Mouse (Mus musculus) hindbrain, embryonic 13.5 days (tissue): ENCODE data around the gene Surf1. TPM values are rescaled to one million over a fixed set of nuclear protein-coding genes. Genes with fewer than 3 reads are reported as not detected.

Experiments used
- ATAC-seq: fragments of 200-750 bp; cut with Nextera tagmentation; 2 replicates; pipeline ENCODE4 v1.8.0; 2017; ENCODE audit warnings: moderate TSS enrichment; ENCODE audit not compliant: low FRiP score
- H3K27ac ChIP-seq: fragments of 300-500 bp; sonication (generic); 2 replicates; pipeline ENCODE4 v1.5.1; 2015; ENCODE audit warnings: inconsistent platforms, mild to moderate bottlenecking, moderate library complexity
- H3K27me3 ChIP-seq: fragments of 300-500 bp; sonication (generic); 2 replicates; pipeline ENCODE4 v1.6.1; 2015; ENCODE audit warnings: mild to moderate bottlenecking, inconsistent platforms
- H3K36me3 ChIP-seq: fragments of 300-500 bp; sonication (generic); 2 replicates; pipeline ENCODE4 v1.6.1; 2015; ENCODE audit warnings: mild to moderate bottlenecking, inconsistent platforms
- H3K4me1 ChIP-seq: fragments of 300-500 bp; sonication (generic); replicated peaks from 2 replicates; pipeline ENCODE4 v1.6.1; 2015; ENCODE audit warnings: inconsistent platforms
- H3K4me2 ChIP-seq: fragments of 300-500 bp; sonication (generic); 2 replicates; pipeline ENCODE4 v1.6.1; 2015; ENCODE audit warnings: inconsistent platforms, mild to moderate bottlenecking, moderate library complexity
- H3K4me3 ChIP-seq: fragments of 300-500 bp; sonication (generic); 2 replicates; pipeline ENCODE4 v1.5.1; 2015; ENCODE audit warnings: mild to moderate bottlenecking, inconsistent platforms
- H3K9ac ChIP-seq: fragments of 300-500 bp; sonication (generic); 2 replicates; pipeline ENCODE4 v1.6.1; 2015; ENCODE audit warnings: mild to moderate bottlenecking, inconsistent platforms
- H3K9me3 ChIP-seq: fragments of 300-500 bp; sonication (generic); 2 replicates; pipeline ENCODE4 v1.6.1; 2016; ENCODE audit warnings: inconsistent platforms
- WGBS: fragments of 180-500 bp; shearing (Covaris S2); methylation state at CpG from one replicate; pipeline ENCODE4 v1.1.7; 2015; 5-methylcytosine and 5-hydroxymethylcytosine counted together
- polyA plus RNA-seq: library from polyadenylated mRNA; unstranded; fragments of >200 nt; fragmentation: Nextera tagmentation; extraction: Ambion mirVana; gene quantifications from 2 replicates; pipeline ENCODE4 v1.2.1, GENCODE M21; 2015

Surf1 gene
- polyA plus RNA-seq, 1 experiment from 2014 or later = 77.4 TPM

DNA sequence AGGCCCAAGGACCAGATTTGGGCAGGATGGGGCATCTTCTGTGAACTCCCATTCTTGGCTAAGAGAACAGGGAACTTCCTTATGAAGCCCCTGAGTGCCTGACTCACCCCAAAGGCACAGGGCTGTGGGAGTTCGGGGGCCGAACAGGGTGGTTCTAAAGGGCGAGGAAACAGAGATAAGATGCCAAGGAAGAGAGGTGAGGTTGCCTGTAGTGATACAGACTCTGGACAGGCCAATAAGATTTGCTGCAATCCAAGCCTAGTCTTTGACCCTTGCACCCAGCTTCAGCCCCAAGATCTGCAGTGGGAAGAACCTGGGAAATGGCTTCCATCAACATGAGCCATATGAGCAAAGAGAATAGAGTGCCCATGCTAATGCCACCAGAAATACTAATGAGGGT, 26.9 kb upstream of the Surf1 start:
- Histone ChIP-seq H3K4me2 (no peak overlapping the region), H3K27me3 (no peaks in the 10 kb centered on the region)
- ATAC-seq = no peak

DNA sequence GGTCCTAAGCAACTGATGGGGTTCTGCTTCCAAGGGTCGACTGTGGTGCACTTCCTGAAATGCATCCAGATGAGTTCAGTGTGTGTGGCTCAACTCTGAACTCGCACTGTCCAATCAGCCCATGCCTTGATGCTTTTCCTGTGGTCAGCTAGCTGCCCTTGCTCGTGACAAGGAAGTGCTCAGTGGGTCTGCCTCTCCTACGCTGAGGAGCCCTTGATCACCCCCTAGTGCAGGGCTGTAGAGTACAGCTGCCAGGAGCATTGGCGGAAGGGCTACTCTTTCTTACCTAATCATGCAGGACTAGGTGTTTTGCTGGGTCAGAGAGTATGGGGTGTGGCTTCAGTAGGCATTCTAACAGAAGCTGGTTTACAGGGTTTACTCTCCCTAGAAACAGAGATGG, 25.2 kb upstream of the Surf1 start:
- 43% methylated on average over 5 of the region's 5 CpGs for WGBS
- ATAC-seq = no peak

More for the DNA sequence above, 26.9 kb upstream of the Surf1 start:
- no peak overlapping the region for H3K9ac ChIP-seq
- WGBS = 89% methylated on average over 3 of the region's 3 CpGs
- H3K9me3 ChIP-seq = no peaks in the 10 kb centered on the region
- H3K4me3 ChIP-seq = no peak overlapping the region
- H3K27ac ChIP-seq = no peak overlapping the region
- H3K4me1 ChIP-seq = no peaks in the 10 kb centered on the region
- peaks cover 10% of the 10 kb centered on the region for H3K36me3 ChIP-seq

DNA sequence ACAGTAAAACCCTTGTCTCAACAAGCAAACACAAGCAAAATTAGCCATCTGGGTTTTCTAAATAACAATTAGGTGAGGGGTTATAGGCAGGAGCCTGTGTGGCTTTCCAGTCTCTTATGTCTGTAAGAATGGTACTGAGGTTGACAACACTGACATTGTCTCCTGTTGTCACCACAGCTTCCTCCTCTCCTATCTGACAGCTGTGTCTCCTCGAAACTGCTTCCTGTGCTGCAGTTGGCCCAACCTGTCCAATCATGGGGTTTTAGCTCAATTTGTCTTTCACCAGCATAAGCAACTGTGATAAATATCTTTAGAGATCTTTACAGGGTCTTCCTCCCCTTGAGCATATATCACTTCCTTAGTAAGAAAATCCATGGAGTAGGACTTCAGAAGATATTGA, 20.1 kb upstream of the Surf1 start:
- Histone ChIP-seq H3K27me3 (no peaks in the 10 kb centered on the region), H3K36me3 (no peaks in the 10 kb centered on the region), H3K4me2 (no peak overlapping the region), H3K9me3 (no peaks in the 10 kb centered on the region), H3K4me3 (no peak overlapping the region), H3K9ac (no peak overlapping the region), H3K4me1 (peaks cover 12% of the 10 kb centered on the region), H3K27ac (no peak overlapping the region)
- 69% methylated on average over 1 of the region's 1 CpGs for WGBS
- ATAC-seq = no peak

More for the DNA sequence above, 25.2 kb upstream of the Surf1 start:
- Histone ChIP-seq H3K4me3 (no peak overlapping the region), H3K36me3 (peaks cover 2% of the 10 kb centered on the region), H3K4me2 (no peak overlapping the region), H3K27me3 (no peaks in the 10 kb centered on the region), H3K4me1 (no peaks in the 10 kb centered on the region), H3K27ac (no peak overlapping the region), H3K9ac (no peak overlapping the region), H3K9me3 (no peaks in the 10 kb centered on the region)

GRCm38 (mm10) chr2:26935286-26935685, 19.0 kb upstream of the Surf1 start:
- Histone ChIP-seq H3K27me3 (no peaks in the 10 kb centered on the region), H3K9me3 (no peaks in the 10 kb centered on the region), H3K4me3 (no peak overlapping the region), H3K4me1 (peaks cover 24% of the 10 kb centered on the region), H3K27ac (no peak overlapping the region), H3K36me3 (peaks cover 10% of the 10 kb centered on the region), H3K4me2 (no peak overlapping the region), H3K9ac (no peak overlapping the region)
- ATAC-seq = no peak
- 85% methylated on average over 2 of the region's 2 CpGs for WGBS

DNA sequence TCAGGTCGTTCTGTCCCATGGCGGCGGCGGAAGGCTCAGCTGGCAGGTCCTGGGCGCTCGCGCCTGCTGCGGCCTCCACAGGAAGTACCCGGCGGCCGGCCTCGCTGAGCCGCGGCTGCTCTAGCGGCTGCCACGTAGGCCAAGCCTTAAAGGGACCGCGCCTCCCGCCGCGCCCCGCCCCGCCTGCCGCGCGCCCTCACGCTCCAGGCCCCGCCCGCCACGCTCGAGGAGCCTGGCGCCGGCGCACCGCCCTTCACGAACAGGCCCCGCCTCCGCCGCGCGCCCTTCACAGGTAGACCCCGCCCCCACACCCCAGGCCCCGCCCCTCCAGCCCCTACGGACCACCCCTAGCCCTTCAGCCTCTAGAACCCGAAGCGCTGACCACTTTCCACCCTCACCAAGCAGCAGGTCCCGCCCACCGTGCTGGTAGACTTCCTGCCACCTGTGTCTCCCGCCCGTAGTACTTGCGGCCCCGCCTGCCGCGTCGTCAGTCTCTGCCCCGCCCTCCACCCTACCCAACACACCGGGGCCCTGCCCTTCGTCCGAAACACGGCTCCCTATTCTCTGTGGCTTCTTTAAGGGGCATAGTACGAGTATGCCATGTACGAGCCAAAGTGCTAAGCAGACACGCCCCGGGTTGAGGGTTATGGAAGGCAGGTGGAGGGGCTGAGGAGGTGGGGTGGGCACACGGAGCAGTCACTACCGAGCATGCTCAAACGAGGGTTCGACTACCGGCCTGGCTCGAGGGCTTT, 17.1 kb upstream of the Surf1 start, which contains the start of the genes Surf4 and Stkld1:
Surf4 (minus strand) TSS at position 625 of the 752 bp plus-strand sequence.
Stkld1 (plus strand) TSS at position 744 of the 752 bp plus-strand sequence.
- Histone ChIP-seq H3K4me1 (peaks cover 30% of the 10 kb centered on the region), H3K27ac (peak within 1 kb of the TSS; percentile 88), H3K36me3 (peaks cover 25% of the 10 kb centered on the region), H3K9me3 (no peaks in the 10 kb centered on the region), H3K4me2 (peak within 1 kb of the TSS; percentile 89), H3K9ac (peak within 1 kb of the TSS; percentile 97), H3K27me3 (no peaks in the 10 kb centered on the region), H3K4me3 (peak within 1 kb of the TSS; percentile 96)
- WGBS = 1% methylated on average over 61 of the region's 70 CpGs
- ATAC-seq = peak; percentile 95

DNA sequence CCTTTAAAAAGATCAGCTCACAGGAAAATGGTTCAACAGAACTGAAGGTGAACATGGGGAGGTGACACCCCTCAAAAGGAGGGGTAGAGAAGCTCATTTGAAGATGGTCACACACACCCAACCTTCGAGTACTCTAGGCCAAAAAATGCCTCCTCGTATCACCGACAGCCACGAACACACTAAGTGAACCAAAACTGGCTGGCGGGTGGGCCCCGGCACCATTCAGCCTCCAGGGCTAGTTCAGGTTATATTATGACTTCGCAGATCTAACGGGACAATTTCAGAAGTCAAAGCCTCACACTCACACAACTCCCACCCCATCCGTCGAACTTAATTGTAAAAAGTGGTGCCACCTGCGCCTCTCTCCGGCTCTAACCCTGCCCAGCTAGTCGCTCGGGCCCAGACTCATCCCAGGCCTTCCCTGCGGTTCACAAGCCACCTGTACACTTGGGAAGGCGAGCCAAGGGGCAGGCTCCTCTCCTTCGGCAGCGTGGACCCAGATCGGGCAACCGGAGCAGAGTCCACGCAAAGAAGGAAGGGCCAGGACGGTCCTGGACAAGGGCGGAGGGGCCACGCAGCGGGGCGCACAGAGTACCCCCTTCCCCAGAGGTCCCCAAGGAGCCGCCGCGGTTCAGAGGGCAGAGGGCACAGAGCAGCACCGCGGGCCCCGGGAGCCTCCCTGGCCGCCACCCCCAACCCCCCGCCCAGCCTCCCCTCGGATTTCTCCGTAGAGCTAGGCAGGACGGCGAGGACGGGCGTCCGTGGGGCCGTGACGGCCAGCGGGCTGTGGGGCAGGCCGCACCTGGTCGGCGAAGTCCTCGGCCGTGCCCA, 16.4 kb upstream of the Surf1 start:
- Histone ChIP-seq H3K4me2 (peak overlapping the region; percentile 89), H3K4me1 (peaks cover 33% of the 10 kb centered on the region), H3K4me3 (peak overlapping the region; percentile 96), H3K9me3 (no peaks in the 10 kb centered on the region), H3K27me3 (no peaks in the 10 kb centered on the region), H3K36me3 (peaks cover 32% of the 10 kb centered on the region), H3K9ac (peak overlapping the region; percentile 97), H3K27ac (peak overlapping the region; percentile 88)
- ATAC-seq = no peak; the same call in 1 of the 2 replicates
- WGBS = 4% methylated on average over 44 of the region's 49 CpGs

DNA sequence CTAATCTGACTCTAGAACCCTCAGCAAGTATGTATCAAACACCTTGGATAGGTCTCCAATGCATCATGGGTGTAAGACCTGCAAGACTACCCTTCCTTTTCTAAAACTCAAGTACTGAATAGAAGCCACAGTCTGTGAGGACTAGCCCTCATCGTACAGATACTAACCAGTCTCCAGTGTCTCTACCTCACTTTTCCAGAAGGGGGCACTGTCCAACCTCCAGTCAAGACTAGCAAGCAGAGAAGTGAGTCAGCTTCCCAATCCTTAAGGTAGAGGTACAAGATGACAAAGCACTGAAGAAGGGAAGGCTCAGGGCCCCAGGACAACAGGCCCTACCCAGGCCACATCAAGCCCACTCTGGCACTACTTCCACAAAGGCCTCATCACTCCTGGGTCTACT, 14.1 kb upstream of the Surf1 start:
- 29% methylated on average over 1 of the region's 1 CpGs for WGBS
- ATAC-seq = no peak
- Histone ChIP-seq H3K27me3 (no peaks in the 10 kb centered on the region), H3K4me2 (no peak overlapping the region), H3K27ac (no peak overlapping the region), H3K36me3 (peaks cover 54% of the 10 kb centered on the region), H3K9me3 (no peaks in the 10 kb centered on the region), H3K4me3 (no peak overlapping the region), H3K4me1 (peaks cover 35% of the 10 kb centered on the region), H3K9ac (peak overlapping the region; percentile 97; the same call in 1 of the 2 replicates)

DNA sequence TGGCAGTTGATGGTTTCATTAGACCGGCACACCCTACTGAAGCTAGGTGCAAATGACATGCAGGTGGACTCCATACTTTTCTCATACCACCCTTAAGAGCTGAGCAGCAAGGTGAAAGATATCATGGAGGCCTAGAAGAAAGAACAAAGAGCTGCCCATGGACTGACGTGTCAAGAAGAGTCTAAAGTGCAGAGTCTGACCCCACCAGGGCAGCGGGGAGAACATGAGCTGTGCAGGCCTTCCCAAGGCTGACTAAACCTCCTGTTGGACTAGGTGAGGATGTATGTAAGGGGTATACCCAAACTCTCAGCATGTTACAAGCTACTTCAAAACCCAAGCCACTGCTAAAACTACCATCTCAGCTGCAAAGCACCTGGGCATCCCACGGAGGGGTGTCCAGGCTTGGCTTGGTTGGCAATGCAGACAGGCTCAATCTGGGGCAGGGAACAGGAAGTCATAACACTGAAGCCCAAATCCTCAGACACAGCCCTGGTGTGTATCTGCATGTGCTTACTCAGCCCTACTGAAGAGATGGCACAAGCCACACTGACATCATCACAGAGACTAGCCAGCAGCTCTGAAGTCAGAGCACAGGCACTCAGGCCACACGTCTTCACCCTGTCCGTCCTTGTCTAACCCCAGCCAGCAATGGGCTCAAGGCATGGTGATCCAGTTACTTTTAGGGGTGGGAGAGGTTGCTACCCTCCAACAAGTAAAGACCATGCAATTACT, 11.6 kb upstream of the Surf1 start:
- Histone ChIP-seq H3K4me1 (peaks cover 35% of the 10 kb centered on the region), H3K36me3 (peaks cover 78% of the 10 kb centered on the region), H3K4me3 (no peak overlapping the region), H3K27me3 (no peaks in the 10 kb centered on the region), H3K4me2 (no peak overlapping the region), H3K9me3 (no peaks in the 10 kb centered on the region), H3K9ac (no peak overlapping the region; the same call in 1 of the 2 replicates), H3K27ac (no peak overlapping the region)
- 93% methylated on average over 6 of the region's 6 CpGs for WGBS
- ATAC-seq = no peak

GRCm38 (mm10) chr2:26921784-26922183, 5.5 kb upstream of the Surf1 start:
- no peaks in the 10 kb centered on the region for H3K27me3 ChIP-seq
- H3K4me3 ChIP-seq = no peak overlapping the region
- H3K27ac ChIP-seq = no peak overlapping the region
- H3K4me2 ChIP-seq = no peak overlapping the region
- ATAC-seq = no peak
- H3K9ac ChIP-seq = no peak overlapping the region
- H3K9me3 ChIP-seq = no peaks in the 10 kb centered on the region
- 87% methylated on average over 9 of the region's 9 CpGs for WGBS
- H3K36me3 ChIP-seq = peaks cover 92% of the 10 kb centered on the region
- H3K4me1 ChIP-seq = peaks cover 18% of the 10 kb centered on the region

- H3K4me1 ChIP-seq = peaks cover 25% of the 10 kb centered on the region
- peaks cover 78% of the 10 kb centered on the region for H3K36me3 ChIP-seq
- no peak overlapping the region for H3K9ac ChIP-seq
- no peaks in the 10 kb centered on the region for H3K9me3 ChIP-seq
- ATAC-seq = no peak
- H3K27ac ChIP-seq = no peak overlapping the region
- WGBS = 89% methylated on average over 6 of the region's 6 CpGs
- H3K27me3 ChIP-seq = no peaks in the 10 kb centered on the region
- H3K4me2 ChIP-seq = no peak overlapping the region
- H3K4me3 ChIP-seq = no peak overlapping the region
Observed at GRCm38 (mm10) chr2:26920190-26920855, 4.0 kb upstream of the Surf1 start.

DNA sequence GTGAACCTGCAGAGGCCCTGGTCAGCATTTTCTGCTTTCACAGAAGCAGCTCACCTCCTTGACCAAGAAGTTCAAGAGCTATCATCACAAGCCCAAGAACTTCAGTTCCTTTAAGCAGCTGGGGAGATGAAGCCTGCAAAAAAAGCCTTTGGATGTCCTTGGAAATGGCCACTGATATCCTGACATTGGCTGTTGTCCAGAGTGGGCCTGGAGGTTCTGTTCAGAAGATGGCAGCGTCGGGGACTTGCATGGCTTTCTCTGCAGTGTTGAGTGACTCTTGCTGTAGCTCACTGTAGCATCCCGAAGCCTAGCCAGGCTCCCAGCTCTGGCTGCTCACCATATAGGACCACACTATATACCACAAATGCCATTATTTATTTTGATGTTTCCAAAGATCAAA, 3.4 kb upstream of the Surf1 start:
- Histone ChIP-seq H3K4me1 (peaks cover 32% of the 10 kb centered on the region), H3K27me3 (no peaks in the 10 kb centered on the region), H3K9ac (no peak overlapping the region), H3K27ac (no peak overlapping the region), H3K9me3 (no peaks in the 10 kb centered on the region), H3K36me3 (peaks cover 73% of the 10 kb centered on the region), H3K4me2 (no peak overlapping the region), H3K4me3 (no peak overlapping the region)
- no peak for ATAC-seq
- 89% methylated on average over 3 of the region's 3 CpGs for WGBS
